Mouse (Mus musculus) heart, embryonic 16.5 days (tissue): ENCODE results near the gene Tbxas1. TPM values are rescaled to one million over a fixed set of nuclear protein-coding genes. Genes with fewer than 3 reads are reported as not detected.

ENCODE experiments used
- ATAC-seq: fragments of 200-750 bp; cut with Nextera tagmentation; replicated peaks from 2 replicates; pipeline ENCODE4 v1.8.0; 2017; ENCODE audit warnings: moderate number of reproducible peaks; ENCODE audit not compliant: insufficient read depth, low FRiP score; ENCODE audit errors: extremely low read depth
- H3K27ac ChIP-seq: fragments of 300-500 bp; sonication (generic); 2 replicates; pipeline ENCODE4 v1.5.1; 2014; ENCODE audit warnings: mild to moderate bottlenecking, low read length, control low read depth, moderate library complexity
- H3K27me3 ChIP-seq: fragments of 300-500 bp; sonication (generic); 2 replicates; pipeline ENCODE4 v1.6.1; 2014; ENCODE audit warnings: low read length, mixed read lengths; ENCODE audit not compliant: control insufficient read depth, insufficient read depth
- H3K36me3 ChIP-seq: fragments of 300-500 bp; sonication (generic); 2 replicates; pipeline ENCODE4 v1.6.1; 2014; ENCODE audit not compliant: control insufficient read depth, insufficient read depth
- H3K4me1 ChIP-seq: fragments of 300-500 bp; sonication (generic); 2 replicates; pipeline ENCODE4 v1.6.1; 2014; ENCODE audit warnings: low read length, mixed read lengths; ENCODE audit not compliant: control insufficient read depth, insufficient read depth
- H3K4me2 ChIP-seq: fragments of 300-500 bp; sonication (generic); 2 replicates; pipeline ENCODE4 v1.6.1; 2014; ENCODE audit warnings: low read depth, mild to moderate bottlenecking, control low read depth, low read length
- H3K4me3 ChIP-seq: fragments of 300-500 bp; sonication (generic); 2 replicates; pipeline ENCODE4 v1.5.1; 2014; ENCODE audit warnings: mild to moderate bottlenecking, control low read depth, low read length
- H3K9ac ChIP-seq: fragments of 300-500 bp; sonication (generic); 2 replicates; pipeline ENCODE4 v1.6.1; 2014; ENCODE audit warnings: low read length, control low read depth
- H3K9me3 ChIP-seq: fragments of 300-500 bp; sonication (generic); replicated peaks from 2 replicates; pipeline ENCODE4 v1.6.1; 2016; ENCODE audit warnings: low read length; ENCODE audit not compliant: control insufficient read depth
- WGBS: fragments of 180-500 bp; shearing (Covaris S2); extraction: QIAGEN DNeasy Blood & Tissue Kit; methylation state at CpG from one replicate; pipeline ENCODE4 v1.1.7; 2014; 5-methylcytosine and 5-hydroxymethylcytosine counted together
- polyA plus RNA-seq: library from polyadenylated mRNA; unstranded; fragments of >200 nt; fragmentation: Nextera tagmentation; extraction: Ambion mirVana; gene quantifications from 2 replicates; pipeline ENCODE4 v1.2.1, GENCODE M21; 2015

Gene Tbxas1
- polyA plus RNA-seq, 1 experiment from 2014 or later = 1.9 TPM

DNA sequence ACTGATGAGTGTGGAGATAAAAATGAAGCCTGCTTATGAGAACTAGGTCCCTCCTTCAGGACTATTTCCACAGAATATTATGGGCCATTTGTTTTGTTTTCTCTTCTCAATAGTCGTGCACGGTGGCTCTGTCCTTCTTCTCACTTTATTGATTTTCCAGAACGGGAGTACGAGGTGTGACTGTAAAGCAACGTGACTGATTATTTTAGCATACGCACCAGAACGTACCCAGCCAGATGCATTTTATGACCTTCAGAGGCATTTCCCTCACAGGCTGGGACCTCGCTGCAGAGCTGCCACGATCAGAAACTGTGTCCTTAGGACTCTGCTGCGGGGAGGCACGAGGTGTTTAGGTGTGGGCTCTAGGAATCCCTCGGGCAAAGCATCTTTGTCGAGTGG is 51.8 kb downstream of the Tbxas1 start:
- H3K4me3 ChIP-seq = no peak overlapping the region
- H3K4me1 ChIP-seq = peaks cover 14% of the 10 kb centered on the region
- no peak overlapping the region for H3K27ac ChIP-seq
- no peaks in the 10 kb centered on the region for H3K36me3 ChIP-seq
- H3K9ac ChIP-seq = no peak overlapping the region
- ATAC-seq = no peak
- WGBS = 50% methylated on average over 13 of the region's 13 CpGs
- no peaks in the 10 kb centered on the region for H3K27me3 ChIP-seq
- 0 out of 2 replicates have a peak, but pooled peaks cover 4% of the 10 kb centered on the region for H3K9me3 ChIP-seq
- no peak overlapping the region for H3K4me2 ChIP-seq

DNA sequence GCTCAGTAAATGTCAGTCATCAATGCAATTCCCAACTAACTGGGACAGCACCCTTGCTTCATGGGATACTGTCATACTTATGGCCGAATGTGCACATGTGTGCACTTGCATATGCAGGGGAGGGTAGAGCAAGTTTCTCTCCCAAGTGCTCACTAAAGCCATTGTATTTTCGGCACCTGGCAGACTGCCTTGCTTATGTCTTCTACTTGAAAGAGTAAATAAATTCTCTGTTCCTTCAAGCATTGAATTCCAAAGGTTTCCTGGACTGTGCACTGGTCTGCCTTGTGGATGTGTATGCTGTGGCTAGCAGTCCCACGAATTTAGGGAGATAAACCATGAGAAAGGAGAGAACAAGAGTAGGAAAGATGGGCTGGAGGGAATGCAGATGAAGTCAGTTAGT is 53.3 kb downstream of the Tbxas1 start:
- WGBS = 80% methylated on average over 3 of the region's 3 CpGs
- Histone ChIP-seq H3K9ac (no peak overlapping the region), H3K36me3 (no peaks in the 10 kb centered on the region), H3K4me3 (no peak overlapping the region), H3K27me3 (no peaks in the 10 kb centered on the region), H3K27ac (no peak overlapping the region), H3K4me1 (peaks cover 15% of the 10 kb centered on the region), H3K9me3 (0 out of 2 replicates have a peak, but pooled peaks cover 8% of the 10 kb centered on the region), H3K4me2 (no peak overlapping the region)
- no peak for ATAC-seq

DNA sequence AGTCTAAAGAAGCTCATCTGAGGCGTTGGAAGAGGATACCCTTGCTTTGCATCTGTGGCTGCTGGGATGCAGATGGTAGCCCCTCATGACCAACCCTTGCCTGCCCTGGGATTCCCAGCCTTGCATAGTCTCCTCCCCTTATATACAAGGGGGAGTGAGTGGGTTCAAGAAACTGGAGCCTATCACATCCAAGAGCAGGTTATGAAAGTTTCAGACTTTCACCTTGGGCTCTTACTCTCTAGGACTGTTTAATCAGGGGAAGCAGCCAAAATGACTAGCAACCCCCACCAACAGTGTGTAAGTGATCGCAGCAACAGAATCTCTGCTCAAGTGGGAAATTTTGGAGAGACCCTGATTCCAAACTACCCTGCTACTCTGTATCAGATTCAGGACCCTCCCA is 60.8 kb downstream of the Tbxas1 start:
- 72% methylated on average over 2 of the region's 2 CpGs for WGBS

DNA sequence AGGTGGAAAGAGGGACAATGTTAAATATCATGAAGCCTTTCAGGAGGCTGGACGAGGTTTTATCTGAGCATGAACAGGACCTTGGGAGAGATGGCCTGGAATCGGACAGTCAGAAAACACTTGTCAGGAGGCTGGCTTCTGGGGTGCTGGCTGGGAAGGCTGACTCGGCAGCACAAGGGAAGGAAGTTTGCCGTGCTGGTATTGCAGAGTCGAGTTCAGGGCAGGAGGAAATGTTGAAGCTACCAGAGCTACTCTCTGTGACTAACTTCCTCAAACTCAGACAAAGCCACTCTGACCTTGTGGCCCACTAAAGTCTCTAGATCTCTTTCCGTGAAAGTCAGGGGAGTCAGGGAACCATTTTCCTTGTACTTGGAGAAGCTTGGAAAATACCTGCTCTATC is 63.2 kb downstream of the Tbxas1 start:
- Histone ChIP-seq H3K9me3 (no peaks in the 10 kb centered on the region), H3K4me3 (no peak overlapping the region), H3K9ac (no peak overlapping the region), H3K4me2 (no peak overlapping the region), H3K36me3 (no peaks in the 10 kb centered on the region), H3K4me1 (0 out of 2 replicates have a peak, but pooled peaks cover 6% of the 10 kb centered on the region), H3K27ac (no peak overlapping the region), H3K27me3 (no peaks in the 10 kb centered on the region)
- WGBS = 23% methylated on average over 6 of the region's 6 CpGs
- ATAC-seq = no peak

More for the DNA sequence above, 60.8 kb downstream of the Tbxas1 start:
- no peak for ATAC-seq
- Histone ChIP-seq H3K36me3 (no peaks in the 10 kb centered on the region), H3K9ac (no peak overlapping the region), H3K9me3 (0 out of 2 replicates have a peak, but pooled peaks cover 8% of the 10 kb centered on the region), H3K27me3 (no peaks in the 10 kb centered on the region), H3K4me3 (no peak overlapping the region), H3K27ac (no peak overlapping the region), H3K4me2 (no peak overlapping the region), H3K4me1 (0 out of 2 replicates have a peak, but pooled peaks cover 9% of the 10 kb centered on the region)

DNA sequence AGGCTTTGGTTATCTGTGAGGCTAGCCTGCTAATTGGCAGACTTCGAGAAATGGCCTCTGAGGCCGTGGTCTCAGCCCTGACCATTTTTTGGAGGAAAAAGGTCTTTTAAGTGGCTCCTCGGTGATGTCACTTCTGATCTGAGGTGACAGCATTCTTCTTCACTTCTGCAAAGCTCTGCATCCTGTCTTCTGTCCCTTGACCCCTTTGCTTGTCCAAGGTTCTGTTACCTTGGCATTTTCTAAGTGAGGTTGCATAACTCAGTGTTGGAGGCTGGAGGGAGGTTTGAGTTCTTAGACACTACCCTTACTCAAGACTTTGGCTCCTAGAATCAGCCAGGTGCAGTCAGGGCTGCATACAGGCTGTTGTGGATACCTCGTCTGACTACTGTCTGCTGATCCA is 63.9 kb downstream of the Tbxas1 start:
- no peak for ATAC-seq
- Histone ChIP-seq H3K36me3 (no peaks in the 10 kb centered on the region), H3K9me3 (no peaks in the 10 kb centered on the region), H3K4me2 (no peak overlapping the region), H3K27me3 (no peaks in the 10 kb centered on the region), H3K4me3 (no peak overlapping the region), H3K27ac (no peak overlapping the region), H3K4me1 (0 out of 2 replicates have a peak, but pooled peaks cover 6% of the 10 kb centered on the region), H3K9ac (no peak overlapping the region)
- 79% methylated on average over 4 of the region's 4 CpGs for WGBS

DNA sequence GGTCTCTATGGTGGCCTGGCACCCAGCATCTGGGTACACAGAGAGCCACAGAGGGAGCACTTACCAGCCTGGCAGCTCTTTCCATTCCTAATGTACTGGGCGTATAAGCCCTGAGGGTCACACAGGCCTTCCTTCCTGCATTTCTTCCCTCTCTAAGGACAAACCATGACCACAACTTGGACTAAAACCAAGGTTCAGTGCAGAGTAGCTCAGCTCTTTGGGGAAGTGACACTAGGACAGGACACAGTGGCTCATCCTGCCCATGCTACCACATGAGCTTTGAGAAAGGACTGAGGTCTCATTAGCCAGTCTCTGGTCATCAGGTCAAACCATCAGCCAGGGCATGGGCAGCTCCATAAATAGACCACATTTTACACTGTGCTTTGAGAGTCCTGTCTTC is 65.8 kb downstream of the Tbxas1 start:
- Histone ChIP-seq H3K27me3 (no peaks in the 10 kb centered on the region), H3K4me2 (no peak overlapping the region), H3K27ac (no peak overlapping the region), H3K36me3 (no peaks in the 10 kb centered on the region), H3K4me3 (no peak overlapping the region), H3K9ac (no peak overlapping the region), H3K4me1 (0 out of 2 replicates have a peak, but pooled peaks cover 6% of the 10 kb centered on the region), H3K9me3 (no peaks in the 10 kb centered on the region)
- WGBS = 88% methylated on average over 1 of the region's 1 CpGs
- no peak for ATAC-seq

DNA sequence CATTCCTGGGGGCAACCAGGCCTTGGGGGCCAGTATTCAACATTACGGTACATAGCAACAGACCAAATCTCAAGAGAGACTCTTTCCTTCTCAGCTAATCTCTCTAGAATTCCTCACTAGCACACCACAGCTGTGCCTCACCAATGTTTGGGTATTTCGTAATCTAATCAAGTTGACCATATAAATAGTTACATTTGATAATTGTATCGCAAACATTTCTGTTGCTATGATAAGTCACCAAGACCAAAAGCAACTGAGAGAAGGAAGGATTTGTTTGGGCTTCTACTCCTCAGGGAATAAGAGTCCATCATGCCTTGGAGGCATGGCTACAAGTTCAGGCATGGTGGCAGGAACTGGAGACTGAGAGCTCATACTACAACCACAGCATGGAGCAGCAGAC is 67.6 kb downstream of the Tbxas1 start:
- H3K9ac ChIP-seq = no peak overlapping the region
- H3K36me3 ChIP-seq = no peaks in the 10 kb centered on the region
- no peaks in the 10 kb centered on the region for H3K9me3 ChIP-seq
- WGBS = 78% methylated on average over 3 of the region's 3 CpGs
- H3K4me1 ChIP-seq = 0 out of 2 replicates have a peak, but pooled peaks cover 6% of the 10 kb centered on the region
- H3K27me3 ChIP-seq = no peaks in the 10 kb centered on the region
- H3K4me2 ChIP-seq = no peak overlapping the region
- ATAC-seq = no peak
- no peak overlapping the region for H3K27ac ChIP-seq
- no peak overlapping the region for H3K4me3 ChIP-seq

DNA sequence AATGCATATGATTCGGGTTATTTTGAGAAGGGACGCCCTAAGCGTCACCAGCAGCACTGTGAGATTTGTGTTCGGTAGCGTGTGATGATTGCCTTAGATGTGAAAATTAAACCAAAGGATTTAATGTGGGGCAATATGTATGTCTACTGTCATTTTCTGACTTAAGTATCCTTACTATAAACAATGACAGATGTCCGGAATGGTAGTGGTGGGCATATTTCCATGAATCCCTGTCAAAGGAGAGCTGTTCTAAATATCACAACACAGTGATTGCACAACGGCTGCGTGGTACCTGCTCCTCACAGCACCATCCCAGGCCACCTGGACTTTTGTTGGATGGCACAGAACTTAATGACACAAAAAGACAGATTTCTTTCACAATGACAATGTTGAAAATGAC is 69.2 kb downstream of the Tbxas1 start:
- Histone ChIP-seq H3K4me2 (no peak overlapping the region), H3K27me3 (no peaks in the 10 kb centered on the region), H3K36me3 (no peaks in the 10 kb centered on the region), H3K9me3 (no peaks in the 10 kb centered on the region), H3K4me1 (no peaks in the 10 kb centered on the region), H3K4me3 (no peak overlapping the region), H3K9ac (no peak overlapping the region), H3K27ac (no peak overlapping the region)
- no peak for ATAC-seq
- 91% methylated on average over 8 of the region's 8 CpGs for WGBS

DNA sequence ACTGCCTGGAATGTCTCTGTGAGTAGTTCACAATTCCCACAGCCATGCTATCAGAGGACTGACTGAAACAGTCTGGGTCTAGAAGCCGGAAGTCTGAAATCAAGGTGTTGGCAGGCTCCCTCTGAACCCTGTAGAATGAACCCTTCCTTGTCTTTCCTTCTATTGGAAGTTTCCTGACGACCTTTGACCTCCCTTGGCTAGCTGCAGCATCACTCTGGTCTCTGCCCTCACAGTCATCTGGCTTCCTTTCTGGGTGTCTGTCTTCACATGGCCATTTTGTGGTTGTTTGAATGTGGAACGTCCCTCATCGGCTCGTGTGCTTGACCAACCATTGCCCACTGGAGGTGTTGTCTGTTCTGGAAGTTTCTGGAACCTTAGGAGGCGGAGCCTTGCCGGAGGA is 69.6 kb downstream of the Tbxas1 start:
- 77% methylated on average over 7 of the region's 7 CpGs for WGBS
- Histone ChIP-seq H3K9ac (no peak overlapping the region), H3K4me3 (no peak overlapping the region), H3K4me2 (no peak overlapping the region), H3K9me3 (no peaks in the 10 kb centered on the region), H3K4me1 (peaks cover 4% of the 10 kb centered on the region), H3K27ac (no peak overlapping the region), H3K27me3 (no peaks in the 10 kb centered on the region), H3K36me3 (no peaks in the 10 kb centered on the region)
- no peak for ATAC-seq
